Mouse (Mus musculus) small intestine, adult 2 months (tissue): Measurements from ENCODE around the gene Oxnad1. TPM values are rescaled to one million over a fixed set of nuclear protein-coding genes. Genes with fewer than 3 reads are reported as not detected.
"Not testable (repeated sequence)": the region's sequence is repeated elsewhere in the genome, so short reads cannot be mapped to it uniquely, and the experiment has no call there.

Experiments
- H3K27ac ChIP-seq: fragments of 200-500 bp; 2 replicates; pipeline ENCODE4 v1.5.1; 2012; ENCODE audit warnings: low read depth, low read length, control low read depth, inconsistent platforms; ENCODE audit not compliant: insufficient read depth
- H3K27me3 ChIP-seq: fragments of 200-500 bp; 2 replicates; pipeline ENCODE4 v1.6.1; 2012; ENCODE audit warnings: mild to moderate bottlenecking, moderate library complexity, low read length, inconsistent platforms; ENCODE audit not compliant: control insufficient read depth, insufficient read depth
- H3K36me3 ChIP-seq: fragments of 200-500 bp; 2 replicates; pipeline ENCODE4 v1.6.1; 2012; ENCODE audit warnings: mild to moderate bottlenecking, low read length, control low read depth, inconsistent platforms; ENCODE audit not compliant: control insufficient read depth, insufficient read depth
- H3K4me1 ChIP-seq: fragments of 200-500 bp; 2 replicates; pipeline ENCODE4 v1.6.1; 2012; ENCODE audit warnings: low read length, inconsistent platforms, mixed read lengths; ENCODE audit not compliant: control insufficient read depth, insufficient read depth, insufficient read length
- H3K4me3 ChIP-seq: fragments of 200-500 bp; 2 replicates; pipeline ENCODE4 v1.5.1; 2012; ENCODE audit warnings: low read depth, mild to moderate bottlenecking, control low read depth, inconsistent platforms, low read length, moderate library complexity
- CTCF ChIP-seq: fragments of 200-500 bp; IDR thresholded peaks from 2 replicates; pipeline ENCODE4 v1.5.1; 2012; ENCODE audit warnings: low read depth, mild to moderate bottlenecking, control low read depth, inconsistent platforms, low read length, moderate library complexity, mixed read lengths; ENCODE audit not compliant: insufficient replicate concordance, insufficient read length; ENCODE audit errors: extremely low read depth
- POLR2A ChIP-seq: fragments of 200-500 bp; IDR thresholded peaks from 2 replicates; pipeline ENCODE4 v1.6.1; 2012; ENCODE audit warnings: low read depth, mild to moderate bottlenecking, control low read depth, inconsistent platforms, low read length, moderate library complexity
- WGBS: fragments of 180-500 bp; shearing (Covaris S2); methylation state at CpG from one replicate; pipeline ENCODE4 v1.1.7; 2018; 5-methylcytosine and 5-hydroxymethylcytosine counted together
- polyA plus RNA-seq: library from polyadenylated mRNA; depleted of rRNA; stranded (reverse); fragments of >200 nt; gene quantifications from 2 replicates; pipeline ENCODE4 v1.2.3, GENCODE M21; 2012

The Oxnad1 gene
- polyA plus RNA-seq, 1 experiment: 6.7 TPM

- no peak for TF ChIP-seq CTCF
- TF ChIP-seq POLR2A: no peak
- H3K4me1 ChIP-seq: no peaks in the 10 kb centered on the region
- no peak overlapping the region for H3K4me3 ChIP-seq
- 51% methylated on average over 5 of the region's 5 CpGs for WGBS
- no peaks in the 10 kb centered on the region for H3K36me3 ChIP-seq
- H3K27ac ChIP-seq: no peak overlapping the region
- H3K27me3 ChIP-seq: no peaks in the 10 kb centered on the region
These were observed 43.2 kb downstream of the Oxnad1 start for GRCm38 (mm10) chr14:32128409-32128808.

GRCm38 (mm10) chr14:32131836-32132235, 46.7 kb downstream of the Oxnad1 start:
- H3K27ac ChIP-seq: no peak overlapping the region
- TF ChIP-seq CTCF (no peak), POLR2A (no peak)
- no peaks in the 10 kb centered on the region for H3K27me3 ChIP-seq
- no peaks in the 10 kb centered on the region for H3K4me1 ChIP-seq
- WGBS: 21% methylated on average over 4 of the region's 4 CpGs
- H3K4me3 ChIP-seq: no peak overlapping the region
- H3K36me3 ChIP-seq: no peaks in the 10 kb centered on the region

GRCm38 (mm10) chr14:32134293-32134692, 49.1 kb downstream of the Oxnad1 start:
- TF ChIP-seq POLR2A: no peak
- TF ChIP-seq CTCF: no peak
- no peaks in the 10 kb centered on the region for H3K4me1 ChIP-seq
- 17% methylated on average over 2 of the region's 2 CpGs for WGBS
- no peaks in the 10 kb centered on the region for H3K36me3 ChIP-seq
- no peak overlapping the region for H3K27ac ChIP-seq
- no peaks in the 10 kb centered on the region; the same call in 1 of the 2 replicates for H3K27me3 ChIP-seq
- no peak overlapping the region for H3K4me3 ChIP-seq

- WGBS: 19% methylated on average over 3 of the region's 3 CpGs
- H3K27me3 ChIP-seq, H3K4me1 ChIP-seq, H3K36me3 ChIP-seq, H3K4me3 ChIP-seq, H3K27ac ChIP-seq: not testable (repeated sequence)
These were observed 51.3 kb downstream of the Oxnad1 start for GRCm38 (mm10) chr14:32136467-32136866.

- no peaks in the 10 kb centered on the region for H3K36me3 ChIP-seq
- H3K4me1 ChIP-seq: no peaks in the 10 kb centered on the region
- TF ChIP-seq POLR2A (no peak), CTCF (no peak)
- no peak overlapping the region for H3K27ac ChIP-seq
- WGBS: 90% methylated on average over 5 of the region's 5 CpGs
- no peak overlapping the region for H3K4me3 ChIP-seq
- no peaks in the 10 kb centered on the region; the same call in 1 of the 2 replicates for H3K27me3 ChIP-seq
These were observed 55.3 kb downstream of the Oxnad1 start for GRCm38 (mm10) chr14:32140359-32140965.

- TF ChIP-seq POLR2A (no peak), CTCF (no peak)
- WGBS: 81% methylated on average over 5 of the region's 5 CpGs
- Histone ChIP-seq H3K27ac (no peak within 1 kb of the TSS), H3K4me1 (no peaks in the 10 kb centered on the region), H3K27me3 (no peaks in the 10 kb centered on the region; the same call in 1 of the 2 replicates), H3K36me3 (no peaks in the 10 kb centered on the region), H3K4me3 (no peak within 1 kb of the TSS)
These were observed 56.5 kb downstream of the Oxnad1 start, which contains the start of gene Msmb for GRCm38 (mm10) chr14:32141723-32142122. TSS of gene Msmb (plus strand) at chr14:32142023.

- no peaks in the 10 kb centered on the region for H3K36me3 ChIP-seq
- no peak overlapping the region for H3K4me3 ChIP-seq
- H3K27ac ChIP-seq: no peak overlapping the region
- no peaks in the 10 kb centered on the region for H3K27me3 ChIP-seq
- TF ChIP-seq POLR2A: no peak
- no peak for TF ChIP-seq CTCF
- no peaks in the 10 kb centered on the region for H3K4me1 ChIP-seq
These were observed 59.6 kb downstream of the Oxnad1 start for GRCm38 (mm10) chr14:32144734-32145133.
